Mouse (Mus musculus): ENCODE measurements at regions not wholly inside any gene's neighbourhood (a gene's known extent, or its start where the extent isn't known, plus 50 kb on each side); places are given as distances from the start of the nearest gene placed in this dataset.

DNA sequence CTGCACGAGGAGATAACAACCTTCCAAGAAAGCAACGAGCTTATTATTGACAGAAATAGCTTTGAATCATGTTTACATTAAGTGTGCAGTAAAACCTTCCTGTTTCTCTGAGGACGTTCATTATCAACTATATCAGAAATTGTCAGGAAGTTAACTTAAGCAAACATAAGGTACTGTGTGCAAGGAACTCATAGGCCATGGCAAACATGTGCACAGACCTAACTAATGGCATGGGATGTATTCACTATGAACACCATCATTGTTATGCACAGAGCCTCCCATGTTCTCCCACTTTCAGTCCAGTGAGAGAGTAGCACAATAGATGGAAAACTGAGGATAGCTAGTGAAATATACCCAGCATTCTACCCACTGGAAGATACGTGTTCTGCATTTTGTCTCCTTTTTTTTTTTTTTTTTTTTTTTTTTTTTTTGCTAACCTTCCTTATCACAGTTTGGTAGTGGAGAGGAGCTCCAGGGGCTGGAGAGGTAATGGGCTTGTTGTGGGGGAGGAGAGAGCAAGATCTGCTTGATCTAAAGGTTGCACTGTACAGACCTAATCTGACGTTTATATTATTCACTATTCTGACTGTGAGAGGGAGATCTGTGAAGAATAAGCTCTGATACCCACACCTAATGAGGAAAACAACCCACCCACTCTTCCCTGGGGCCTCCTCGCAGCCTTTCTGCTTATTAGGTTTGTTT, 263.6 kb downstream of the Trib2 start:
- TF ChIP-seq POLR2A (IDR thresholded peaks at IDR 0.05; ENCODE audit: borderline replicate concordance, low read depth, low read length): no peak
- TF ChIP-seq CTCF (IDR thresholded peaks at IDR 0.05; ENCODE audit: low read depth, low read length): no peak
